Mouse (Mus musculus) olfactory bulb, adult 2 months (tissue): ENCODE data around the gene Rps29.

Experiments
- CTCF ChIP-seq: fragments of 200-500 bp; IDR thresholded peaks from 2 replicates; pipeline ENCODE4 v1.5.1; 2012; ENCODE audit warnings: low read depth, mild to moderate bottlenecking, low read length, moderate library complexity; ENCODE audit not compliant: insufficient read depth
- POLR2A ChIP-seq: fragments of 200-500 bp; IDR thresholded peaks from 2 replicates; pipeline ENCODE4 v1.6.1; 2012; ENCODE audit warnings: mild to moderate bottlenecking, low read depth, low read length, moderate library complexity; ENCODE audit not compliant: insufficient read depth

DNA sequence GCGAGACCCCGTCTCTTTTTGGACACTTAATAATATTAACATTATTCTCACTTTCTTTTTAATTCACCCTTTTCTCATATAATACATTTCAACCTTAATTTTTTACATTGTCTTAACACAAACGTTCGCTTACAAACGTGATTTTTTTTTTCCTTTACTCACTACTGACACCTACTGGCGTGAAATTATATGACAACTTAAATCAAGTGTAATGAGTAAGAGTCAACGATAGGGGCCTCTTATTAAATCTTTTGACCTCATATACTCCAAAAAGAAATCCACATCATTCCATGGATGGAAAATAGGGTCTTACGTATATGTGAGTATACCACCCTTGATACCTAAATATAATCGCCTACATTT lies 573 bp upstream of the Rps29 start:
- no peak for TF ChIP-seq POLR2A
- TF ChIP-seq CTCF: no peak
